Mouse (Mus musculus) heart, adult 2 months (tissue): ENCODE data around the gene Serpinb9b.

ENCODE experiments used
- CTCF ChIP-seq: fragments of 200-600 bp; IDR thresholded peaks from 2 replicates; pipeline ENCODE4 v1.8.1; 2022; ENCODE audit warnings: antibody characterized with exemption, mild to moderate bottlenecking, moderate library complexity
- EP300 ChIP-seq: fragments of 200-500 bp; IDR thresholded peaks from 2 replicates; pipeline ENCODE4 v1.6.1; 2011; ENCODE audit warnings: low read depth, low read length, control low read depth; ENCODE audit not compliant: insufficient read depth

DNA sequence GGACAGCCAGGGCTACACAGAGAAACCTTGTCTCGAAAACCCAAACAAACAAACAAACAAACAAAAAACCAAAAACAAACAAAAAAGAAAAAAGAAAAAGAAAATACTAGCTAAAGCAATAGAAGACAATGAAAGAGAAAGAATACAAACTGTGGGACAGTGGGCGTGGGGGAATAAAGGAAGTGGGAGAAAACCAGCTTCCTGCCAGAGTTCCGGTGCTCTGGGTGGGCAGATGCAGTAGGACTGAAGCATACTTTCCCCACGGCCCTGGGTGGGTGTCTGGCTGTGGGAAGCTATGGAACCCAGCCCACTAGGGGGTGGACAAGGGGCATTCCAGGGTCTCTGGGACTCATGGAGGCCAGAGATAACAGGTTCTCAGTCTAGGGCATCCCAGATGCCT is 21.0 kb downstream of the Serpinb9b start:
- no peak for TF ChIP-seq CTCF
- TF ChIP-seq EP300 = no peak
